Comparison of ENCODE assay signal across 12 mouse cellular contexts in the genomic region with DNA sequence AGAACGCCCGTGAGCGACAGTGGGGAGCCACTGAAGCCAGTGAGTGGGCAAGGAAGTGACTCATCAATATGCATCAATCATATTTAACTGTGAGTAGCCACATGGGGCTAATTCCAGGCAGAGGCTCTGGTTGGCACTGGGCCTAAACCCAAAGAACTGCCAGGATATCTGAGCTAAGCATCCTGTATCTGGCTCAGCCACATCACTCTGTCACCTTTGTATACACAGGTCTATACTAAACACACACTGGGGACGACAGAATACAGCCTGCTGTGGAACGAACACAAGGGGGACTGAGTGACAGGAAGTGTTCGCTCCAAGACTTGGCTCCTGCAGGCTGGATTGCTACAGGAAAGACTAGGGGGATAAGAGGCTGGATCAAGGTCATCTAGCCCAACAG. TPM values are rescaled to one million over a fixed set of nuclear protein-coding genes. Genes with fewer than 3 reads are reported as not detected.
DNase-seq lines count a peak whose midpoint lies in the region; ATAC-seq lines count a peak whose summit lies in the region.
"Had no signal": no experiment of that assay in that cellular context is flagged by ENCODE, and none has a peak within 500 bp of the region (broad histone marks: within the 10 kb centered on the region; RNA-seq: fewer than 3 reads in every experiment).

No protein-coding gene starts in this region.

- no peak for ATAC-seq in cerebellum, adult (ENCODE audit: insufficient number of reproducible peaks, low FRiP score, low TSS enrichment)
- ATAC-seq in kidney, embryonic 14.5 days (ENCODE audit: low FRiP score, low TSS enrichment): no peak
- ATAC-seq: CD4-positive, CD25-positive, alpha-beta regulatory T cell, adult 4 months; hindbrain, embryonic 16.5 days had no signal

- no peaks in the 10 kb centered on the region for H3K4me1 ChIP-seq in kidney, embryonic 14.5 days (ENCODE audit: control insufficient read depth, insufficient read depth, low read length)
- H3K4me1 ChIP-seq: embryonic facial prominence, embryonic 12.5 days had no signal

- H3K9ac ChIP-seq in kidney, embryonic 14.5 days (ENCODE audit: low read depth, low read length): no peak overlapping the region
- H3K9ac ChIP-seq: embryonic facial prominence, embryonic 12.5 days had no signal

- no peak overlapping the region for H3K4me2 ChIP-seq in kidney, embryonic 14.5 days (replicated peaks; ENCODE audit: low read depth, low read length)
- H3K4me2 ChIP-seq: embryonic facial prominence, embryonic 12.5 days had no signal

- no peak overlapping the region for H3K4me3 ChIP-seq in kidney, embryonic 14.5 days (ENCODE audit: low read length)
- H3K4me3 ChIP-seq: embryonic facial prominence, embryonic 12.5 days had no signal

- WGBS in kidney, embryonic 14.5 days: 69% methylated on average over 6 of the region's 6 CpGs

- no peaks in the 10 kb centered on the region for H3K9me3 ChIP-seq in kidney, embryonic 14.5 days (ENCODE audit: control insufficient read depth, low read length)
- H3K9me3 ChIP-seq: embryonic facial prominence, embryonic 12.5 days had no signal

- peaks cover 7% of the 10 kb centered on the region; the same call in 1 of the 2 replicates for H3K36me3 ChIP-seq in kidney, embryonic 14.5 days (ENCODE audit: control insufficient read depth, insufficient read depth, low read length)

- DNase-seq in cerebellum, adult 18-20 months: peak; percentile 48 to 50
- peak; percentile 17 to 30 for DNase-seq in kidney, postnatal 36 days
- DNase-seq in right cerebral cortex, postnatal 25 days: peak; percentile 23
- DNase-seq in right cerebral cortex, postnatal 14 days: no peak
- DNase-seq in layer of hippocampus, adult 9-11 months: no peak
- no peak for DNase-seq in urinary bladder, postnatal 25 days (ENCODE audit: low spot score)
- DNase-seq: layer of hippocampus, postnatal 36 days had no signal

- no peak overlapping the region for H3K27ac ChIP-seq in kidney, embryonic 14.5 days (ENCODE audit: low read depth, low read length)
- H3K27ac ChIP-seq: embryonic facial prominence, embryonic 12.5 days had no signal

- H3K27me3 ChIP-seq in kidney, embryonic 14.5 days (ENCODE audit: control insufficient read depth, insufficient read depth, low read length): no peaks in the 10 kb centered on the region
- H3K27me3 ChIP-seq: embryonic facial prominence, embryonic 12.5 days had no signal

RNA-seq across cellular contexts. Expression of a gene that starts 16.5 kb away (rescaled TPM):
- polyA plus RNA-seq in kidney, embryonic 14.5 days (2014; fragmentation: Nextera tagmentation; extraction: Ambion mirVana): 14.2 and 19.1 TPM in 2 replicates

RNA-seq across cellular contexts. Expression of a gene that starts 40.3 kb away (rescaled TPM):
- polyA plus RNA-seq in kidney, embryonic 14.5 days (2014; fragmentation: Nextera tagmentation; extraction: Ambion mirVana): 93.1 and 99.9 TPM in 2 replicates

Comparison
In these comparisons a context has a peak if more than half of its experiments do, and no peak if none do; other contexts are left out.
1. DNase-seq: peak in cerebellum, adult 18-20 months (2 of 2), kidney, postnatal 36 days (2 of 2) and right cerebral cortex, postnatal 25 days (single experiment); none in right cerebral cortex, postnatal 14 days (single experiment), layer of hippocampus, adult 9-11 months (single experiment) and urinary bladder, postnatal 25 days (single experiment).